Mouse (Mus musculus): Measurements from ENCODE around the gene Slc17a6. TPM values are rescaled to one million over a fixed set of nuclear protein-coding genes. Genes with fewer than 3 reads are reported as not detected.
A peak's percentile ranks its signal among the peaks of the same experiment; 100 is the strongest.

Gene Slc17a6
- polyA plus RNA-seq, 1 experiment from 2014 or later: 0.08 TPM

DNA sequence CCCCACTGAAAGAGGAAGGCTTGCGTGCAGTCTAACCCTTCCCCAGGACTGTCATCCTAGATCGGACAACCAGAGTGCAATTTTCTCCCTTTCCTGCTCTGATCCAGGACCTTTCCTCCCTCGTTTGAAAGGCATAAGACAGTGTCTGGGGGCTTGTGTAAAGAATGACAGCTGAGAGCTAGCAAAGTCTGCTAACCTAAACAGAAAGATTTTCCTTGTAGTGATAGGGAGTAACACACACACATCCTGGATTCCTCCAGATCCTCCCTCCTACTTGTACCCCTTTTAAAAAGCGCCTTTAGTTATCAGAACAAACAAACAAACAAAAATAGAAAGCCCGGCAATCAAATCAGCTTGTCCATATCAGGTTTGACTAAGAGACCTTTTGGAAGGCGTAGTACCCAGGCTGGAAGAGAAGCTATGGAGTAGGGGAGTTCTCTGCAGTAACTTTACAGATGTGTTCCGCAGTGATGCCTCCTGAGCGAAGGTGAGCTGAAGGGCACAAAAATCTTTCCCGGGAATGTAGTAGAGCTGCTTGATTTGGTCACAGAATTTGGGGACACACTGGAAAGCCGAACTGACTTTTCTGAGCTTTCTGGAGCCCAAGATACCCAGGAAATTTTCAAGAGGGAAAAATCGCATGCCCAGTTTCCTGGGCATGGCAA is 3.9 kb downstream of the Slc17a6 start:
- no peak for ATAC-seq (ENCODE audit: insufficient number of reproducible peaks, low FRiP score)
- H3K27ac ChIP-seq (ENCODE audit: poor library complexity, severe bottlenecking): no peak overlapping the region
- H3K36me3 ChIP-seq: no peaks in the 10 kb centered on the region
- H3K9ac ChIP-seq: no peak overlapping the region
- H3K4me3 ChIP-seq: no peak overlapping the region
- no peak overlapping the region for H3K4me2 ChIP-seq
- H3K9me3 ChIP-seq (replicated peaks): no peaks in the 10 kb centered on the region
- 0 out of 2 replicates have a peak, but pooled peaks cover 7% of the 10 kb centered on the region for H3K4me1 ChIP-seq (replicated peaks)
- WGBS: 2% methylated on average over 11 of the region's 11 CpGs
- H3K27me3 ChIP-seq (replicated peaks): peaks cover 72% of the 10 kb centered on the region

GRCm38 (mm10) chr7:51626451-51627000 is 4.7 kb downstream of the Slc17a6 start:
- no peak overlapping the region for H3K9ac ChIP-seq
- 0 out of 2 replicates have a peak, but pooled peaks cover 7% of the 10 kb centered on the region for H3K4me1 ChIP-seq (replicated peaks)
- no peak overlapping the region for H3K4me2 ChIP-seq
- 2% methylated on average over 16 of the region's 16 CpGs for WGBS
- no peak for ATAC-seq (ENCODE audit: insufficient number of reproducible peaks, low FRiP score)
- no peaks in the 10 kb centered on the region for H3K9me3 ChIP-seq (replicated peaks)
- H3K27ac ChIP-seq (ENCODE audit: poor library complexity, severe bottlenecking): no peak overlapping the region
- peaks cover 74% of the 10 kb centered on the region for H3K27me3 ChIP-seq (replicated peaks)
- H3K36me3 ChIP-seq: no peaks in the 10 kb centered on the region
- no peak overlapping the region for H3K4me3 ChIP-seq

- no peaks in the 10 kb centered on the region for H3K9me3 ChIP-seq (replicated peaks)
- H3K36me3 ChIP-seq: no peaks in the 10 kb centered on the region
- WGBS: under 1% methylated on average over 26 of the region's 26 CpGs
- no peak overlapping the region for H3K4me3 ChIP-seq
- H3K27me3 ChIP-seq (replicated peaks): peaks cover 72% of the 10 kb centered on the region
- H3K27ac ChIP-seq (ENCODE audit: poor library complexity, severe bottlenecking): no peak overlapping the region
- no peak for ATAC-seq (ENCODE audit: insufficient number of reproducible peaks, low FRiP score)
- 0 out of 2 replicates have a peak, but pooled peaks cover 7% of the 10 kb centered on the region for H3K4me1 ChIP-seq (replicated peaks)
- peak overlapping the region; percentile 11; the same call in 1 of the 2 replicates for H3K4me2 ChIP-seq
- no peak overlapping the region for H3K9ac ChIP-seq
Measured at GRCm38 (mm10) chr7:51627001-51627631, 5.3 kb downstream of the Slc17a6 start.

- Histone ChIP-seq H3K9ac (no peak overlapping the region), H3K36me3 (no peaks in the 10 kb centered on the region), H3K4me1 (replicated peaks) (0 out of 2 replicates have a peak, but pooled peaks cover 7% of the 10 kb centered on the region), H3K4me3 (no peak overlapping the region), H3K27ac (ENCODE audit: poor library complexity, severe bottlenecking) (no peak overlapping the region), H3K9me3 (replicated peaks) (no peaks in the 10 kb centered on the region), H3K27me3 (replicated peaks) (peaks cover 70% of the 10 kb centered on the region), H3K4me2 (no peak overlapping the region)
- ATAC-seq (ENCODE audit: insufficient number of reproducible peaks, low FRiP score): no peak
- under 1% methylated on average over 9 of the region's 9 CpGs for WGBS
Measured at GRCm38 (mm10) chr7:51627666-51628065, 5.9 kb downstream of the Slc17a6 start.

DNA sequence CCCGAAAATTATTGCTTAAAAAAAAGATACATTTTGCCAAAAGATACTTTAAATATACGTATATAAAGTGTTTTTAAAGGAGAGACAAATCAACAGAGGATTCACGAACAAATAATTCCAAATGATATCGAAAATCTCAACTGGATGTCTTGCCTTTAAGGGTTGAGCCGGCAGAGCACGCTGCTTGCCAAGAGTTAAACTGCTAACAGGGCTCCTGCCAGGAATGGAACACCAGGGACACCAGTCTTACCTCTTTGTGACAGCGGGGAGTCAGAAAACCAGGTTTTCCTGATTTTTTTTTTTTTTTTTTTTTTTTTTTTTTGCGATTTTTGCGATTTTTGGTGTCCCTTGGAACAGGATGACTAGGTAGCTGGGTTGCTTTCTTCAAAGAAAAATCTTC is 6.5 kb downstream of the Slc17a6 start:
- 2% methylated on average over 9 of the region's 9 CpGs for WGBS

DNA sequence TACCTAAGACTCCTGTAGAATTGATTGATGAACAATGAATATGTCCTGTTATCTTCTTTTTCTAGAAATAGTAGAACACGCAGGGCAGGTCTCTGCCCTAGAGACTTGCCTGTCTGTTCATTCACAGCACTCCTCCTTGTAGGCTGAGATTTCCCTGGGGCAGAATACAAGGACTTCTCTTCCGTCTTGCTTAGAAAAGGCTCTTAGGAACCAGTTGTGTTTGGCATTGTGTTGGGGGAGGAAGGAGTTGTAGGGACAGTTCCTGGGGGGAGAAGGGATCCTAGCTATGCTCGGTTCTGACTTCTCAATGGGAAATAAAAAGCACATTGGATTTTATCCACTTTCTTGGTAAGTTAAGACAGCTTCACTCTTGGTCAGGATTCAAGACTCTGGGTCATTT is 7.4 kb downstream of the Slc17a6 start:
- H3K36me3 ChIP-seq: no peaks in the 10 kb centered on the region
- H3K9me3 ChIP-seq (replicated peaks): no peaks in the 10 kb centered on the region
- H3K4me3 ChIP-seq: no peak overlapping the region
- H3K9ac ChIP-seq: no peak overlapping the region
- H3K27ac ChIP-seq (ENCODE audit: poor library complexity, severe bottlenecking): no peak overlapping the region
- H3K4me2 ChIP-seq: no peak overlapping the region
- WGBS: 5% methylated on average over 3 of the region's 3 CpGs
- ATAC-seq (ENCODE audit: insufficient number of reproducible peaks, low FRiP score): no peak
- H3K27me3 ChIP-seq (replicated peaks): peaks cover 67% of the 10 kb centered on the region
- H3K4me1 ChIP-seq (replicated peaks): 0 out of 2 replicates have a peak, but pooled peaks cover 7% of the 10 kb centered on the region

More for the DNA sequence above, 6.5 kb downstream of the Slc17a6 start:
- Histone ChIP-seq H3K4me3 (no peak overlapping the region), H3K9ac (no peak overlapping the region), H3K4me1 (replicated peaks) (0 out of 2 replicates have a peak, but pooled peaks cover 7% of the 10 kb centered on the region), H3K27me3 (replicated peaks) (peaks cover 73% of the 10 kb centered on the region), H3K4me2 (no peak overlapping the region), H3K27ac (ENCODE audit: poor library complexity, severe bottlenecking) (no peak overlapping the region), H3K36me3 (no peaks in the 10 kb centered on the region), H3K9me3 (replicated peaks) (no peaks in the 10 kb centered on the region)
- ATAC-seq (ENCODE audit: insufficient number of reproducible peaks, low FRiP score): no peak

DNA sequence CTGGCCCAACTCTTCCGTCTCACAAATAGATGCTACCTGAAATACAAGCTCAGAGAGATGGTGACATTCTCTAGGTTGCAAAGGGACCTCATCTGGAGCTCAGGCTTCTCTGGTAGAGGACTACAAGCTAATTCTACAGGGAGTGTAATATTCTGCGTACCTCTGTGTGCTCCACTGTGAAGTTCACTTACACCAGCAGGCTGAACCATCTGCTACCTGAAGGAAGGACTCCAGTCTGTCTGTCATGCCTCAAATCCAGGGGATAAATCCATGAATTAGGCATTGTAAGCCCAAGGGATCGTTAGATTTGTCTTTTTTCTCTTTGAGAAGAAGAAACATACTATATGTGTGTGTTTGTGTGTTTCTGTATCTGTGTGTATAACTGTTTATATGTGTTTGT is 9.4 kb downstream of the Slc17a6 start:
- H3K27me3 ChIP-seq (replicated peaks): peaks cover 47% of the 10 kb centered on the region
- 49% methylated on average over 3 of the region's 3 CpGs for WGBS
- no peak for ATAC-seq (ENCODE audit: insufficient number of reproducible peaks, low FRiP score)

DNA sequence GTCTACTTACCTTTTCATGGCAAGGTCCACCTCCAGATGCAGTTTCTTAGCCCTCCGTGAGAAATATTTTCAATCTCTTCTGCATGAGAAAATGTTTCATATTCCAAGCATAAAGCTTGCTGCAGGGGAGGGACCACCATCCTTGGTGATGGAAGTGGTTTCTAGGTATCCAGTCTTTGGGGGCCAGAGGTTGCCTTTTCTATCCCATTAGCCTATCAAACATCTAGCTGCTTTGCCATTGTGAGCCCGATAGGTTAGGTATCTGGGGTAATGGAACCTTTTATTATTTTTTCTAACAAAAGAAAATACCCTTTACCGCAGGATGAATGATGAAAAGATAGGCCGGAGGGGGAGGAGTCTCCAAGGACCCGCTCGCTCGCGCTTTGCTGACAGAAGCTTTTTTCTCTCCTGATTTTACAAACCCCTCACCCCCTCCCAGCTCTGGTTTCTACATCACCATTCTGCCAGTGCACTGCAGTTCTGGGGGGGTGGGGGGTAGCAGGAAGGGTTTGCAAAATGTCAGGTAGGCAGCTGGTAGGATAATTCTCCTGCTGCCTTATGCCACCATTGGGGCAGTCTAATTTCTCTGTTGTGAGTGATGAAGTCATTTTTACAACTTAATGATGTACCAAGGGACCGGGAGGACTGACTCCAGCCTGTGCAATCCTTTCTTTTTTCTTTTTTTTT is 10.9 kb downstream of the Slc17a6 start:
- H3K27ac ChIP-seq (ENCODE audit: poor library complexity, severe bottlenecking): no peak overlapping the region
- no peak for ATAC-seq (ENCODE audit: insufficient number of reproducible peaks, low FRiP score)
- no peak overlapping the region for H3K4me3 ChIP-seq
- H3K9me3 ChIP-seq (replicated peaks): no peaks in the 10 kb centered on the region
- H3K4me2 ChIP-seq: no peak overlapping the region
- H3K36me3 ChIP-seq: no peaks in the 10 kb centered on the region
- 7% methylated on average over 9 of the region's 9 CpGs for WGBS
- peaks cover 32% of the 10 kb centered on the region for H3K27me3 ChIP-seq (replicated peaks)
- no peak overlapping the region for H3K9ac ChIP-seq
- no peaks in the 10 kb centered on the region for H3K4me1 ChIP-seq (replicated peaks)

More for the DNA sequence above, 9.4 kb downstream of the Slc17a6 start:
- Histone ChIP-seq H3K27ac (ENCODE audit: poor library complexity, severe bottlenecking) (no peak overlapping the region), H3K9ac (no peak overlapping the region), H3K36me3 (no peaks in the 10 kb centered on the region), H3K9me3 (replicated peaks) (no peaks in the 10 kb centered on the region), H3K4me1 (replicated peaks) (0 out of 2 replicates have a peak, but pooled peaks cover 7% of the 10 kb centered on the region), H3K4me3 (no peak overlapping the region), H3K4me2 (no peak overlapping the region)

GRCm38 (mm10) chr7:51633230-51633844 is 11.5 kb downstream of the Slc17a6 start:
- Histone ChIP-seq H3K36me3 (no peaks in the 10 kb centered on the region), H3K27ac (ENCODE audit: poor library complexity, severe bottlenecking) (no peak overlapping the region), H3K27me3 (replicated peaks) (peaks cover 29% of the 10 kb centered on the region), H3K4me3 (no peak overlapping the region), H3K9ac (no peak overlapping the region), H3K4me1 (replicated peaks) (no peaks in the 10 kb centered on the region), H3K9me3 (replicated peaks) (no peaks in the 10 kb centered on the region), H3K4me2 (no peak overlapping the region)
- no peak for ATAC-seq (ENCODE audit: insufficient number of reproducible peaks, low FRiP score)
- 10% methylated on average over 7 of the region's 7 CpGs for WGBS

DNA sequence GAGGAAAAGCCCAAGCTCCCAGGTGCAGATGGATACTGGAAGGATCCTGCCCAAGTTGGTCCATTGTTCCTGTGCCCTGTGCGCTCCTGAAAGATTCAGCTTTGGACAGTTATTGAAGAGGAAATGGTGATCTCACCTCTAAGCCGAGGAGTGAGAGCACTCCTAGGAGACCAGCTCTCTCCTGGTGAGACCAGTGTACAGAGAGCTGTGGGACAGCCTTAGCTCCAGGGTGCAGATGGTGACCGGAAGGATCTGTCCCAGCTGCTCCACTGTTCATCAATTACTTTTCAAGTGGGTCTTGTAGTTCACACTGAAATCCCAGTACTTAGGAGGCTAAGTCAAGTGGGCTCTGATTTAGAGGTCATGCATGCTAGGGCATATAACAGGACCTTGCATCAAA is 35.3 kb downstream of the Slc17a6 start:
- no peak for ATAC-seq (ENCODE audit: insufficient number of reproducible peaks, low FRiP score)
- Histone ChIP-seq H3K27ac (ENCODE audit: poor library complexity, severe bottlenecking) (no peak overlapping the region), H3K4me3 (no peak overlapping the region), H3K4me1 (replicated peaks) (no peaks in the 10 kb centered on the region), H3K27me3 (replicated peaks) (no peaks in the 10 kb centered on the region), H3K9ac (no peak overlapping the region), H3K36me3 (no peaks in the 10 kb centered on the region), H3K9me3 (replicated peaks) (no peaks in the 10 kb centered on the region), H3K4me2 (no peak overlapping the region)
- 80% methylated on average over 3 of the region's 3 CpGs for WGBS

DNA sequence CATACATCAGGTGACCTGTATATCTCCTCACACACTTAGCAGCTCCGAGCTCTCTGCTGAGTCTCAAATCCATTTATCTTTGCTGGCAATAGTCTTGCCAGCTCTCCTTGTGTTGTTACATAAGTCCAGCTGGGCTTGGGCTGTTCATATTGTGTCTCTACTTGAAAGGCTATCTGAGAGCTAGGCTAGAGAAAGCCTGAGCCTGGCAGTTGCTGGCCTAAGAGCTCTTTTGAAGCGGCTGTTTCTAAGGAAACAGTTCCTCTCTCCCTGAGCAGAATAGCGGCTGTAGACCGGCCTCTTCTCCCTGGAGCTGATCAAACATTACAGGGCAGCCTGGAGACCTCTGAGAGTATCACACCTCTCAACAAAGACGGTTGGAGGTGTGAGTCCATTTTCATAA is 40.6 kb downstream of the Slc17a6 start:
- no peaks in the 10 kb centered on the region for H3K9me3 ChIP-seq (replicated peaks)
- no peak overlapping the region for H3K4me2 ChIP-seq
- no peaks in the 10 kb centered on the region for H3K36me3 ChIP-seq
- H3K4me1 ChIP-seq (replicated peaks): no peaks in the 10 kb centered on the region
- ATAC-seq (ENCODE audit: insufficient number of reproducible peaks, low FRiP score): no peak
- WGBS: 15% methylated on average over 5 of the region's 5 CpGs
- H3K27ac ChIP-seq (ENCODE audit: poor library complexity, severe bottlenecking): no peak overlapping the region
- H3K9ac ChIP-seq: no peak overlapping the region
- H3K27me3 ChIP-seq (replicated peaks): no peaks in the 10 kb centered on the region
- H3K4me3 ChIP-seq: no peak overlapping the region
